Mouse (Mus musculus): ENCODE data around the gene Ttc39a. TPM values are rescaled to one million over a fixed set of nuclear protein-coding genes. Genes with fewer than 3 reads are reported as not detected.

Gene Ttc39a
- 85.1 TPM for polyA plus RNA-seq (2014; fragmentation: Illumina TruSeq; extraction: RNeasy Lipid Tissue Mini Kit (QIAGEN cat#74804); ENCODE audit: low read depth, low replicate concordance)

DNA sequence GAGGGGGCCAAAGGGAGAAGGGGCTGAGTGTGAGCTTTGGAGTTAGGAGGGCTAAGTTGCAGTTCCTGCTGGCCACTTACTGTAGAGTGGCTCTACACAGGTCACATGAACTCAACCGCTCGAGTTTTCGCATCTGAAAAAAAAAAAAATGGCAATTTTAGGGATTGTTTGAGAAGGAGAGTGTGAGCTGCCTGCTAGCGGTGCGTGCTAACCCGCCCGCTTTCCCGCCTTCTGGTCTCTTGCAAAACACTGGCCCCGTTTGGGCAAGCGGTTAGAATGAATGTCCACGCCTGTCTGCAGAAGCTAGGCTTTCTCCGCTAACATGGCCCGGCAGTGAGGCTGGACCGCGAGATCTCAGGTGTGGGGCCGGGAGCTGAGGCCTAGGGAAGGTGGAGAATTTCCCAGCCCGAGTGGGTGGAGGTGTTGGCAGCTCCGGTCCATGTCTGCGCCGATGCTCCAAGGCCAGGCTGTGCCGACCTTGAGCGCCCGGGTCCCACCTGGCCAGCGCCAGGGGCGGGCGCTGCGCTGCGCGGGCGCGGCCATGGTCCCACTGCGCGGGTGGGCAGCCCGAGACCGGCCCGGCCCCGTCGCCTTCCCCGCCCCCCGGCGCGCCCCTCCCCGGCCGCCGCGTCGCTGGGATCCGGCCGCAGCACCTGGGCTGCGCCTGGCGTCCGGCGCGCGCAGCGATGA lies at the start of gene Ttc39a:
TSS of gene Ttc39a (plus strand) at position 138 of the 690 bp plus-strand sequence.

DNA sequence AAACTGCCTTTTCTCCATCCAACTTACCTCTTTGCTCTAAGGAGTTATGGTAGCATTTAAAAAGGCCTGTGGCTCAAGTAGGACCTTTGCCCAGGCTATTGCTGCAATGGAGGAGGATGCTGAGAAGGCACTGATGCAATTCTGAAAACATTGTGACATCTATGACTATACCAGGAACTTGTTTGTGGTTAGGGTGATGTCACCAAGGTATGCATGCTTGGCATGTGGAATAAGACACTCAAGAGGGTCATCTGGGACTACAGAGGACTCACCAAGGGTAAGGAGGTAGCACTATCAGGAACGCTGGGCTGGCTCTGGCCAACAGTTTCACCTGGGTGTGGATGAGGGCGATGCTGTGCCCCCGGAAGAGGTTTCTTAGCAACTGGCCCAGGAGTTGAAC lies 78.2 kb downstream of the Ttc39a start, which contains the start of gene Rnf11:
TSS of gene Rnf11 (minus strand) at position 108 of the 400 bp plus-strand sequence.

Other genes with a start within 250 kb of the Ttc39a start
- gene Osbpl9, start 204.4 kb upstream of the Ttc39a start, polyA plus RNA-seq (2014; fragmentation: Illumina TruSeq; extraction: RNeasy Lipid Tissue Mini Kit (QIAGEN cat#74804); ENCODE audit: low read depth, low replicate concordance): 178 TPM
- gene Calr4, start 172.1 kb upstream of the Ttc39a start, polyA plus RNA-seq (2014; fragmentation: Illumina TruSeq; extraction: RNeasy Lipid Tissue Mini Kit (QIAGEN cat#74804); ENCODE audit: low read depth, low replicate concordance): 12.9 TPM
- 211 TPM for gene Eps15, start 126.4 kb upstream of the Ttc39a start, polyA plus RNA-seq (2014; fragmentation: Illumina TruSeq; extraction: RNeasy Lipid Tissue Mini Kit (QIAGEN cat#74804); ENCODE audit: low read depth, low replicate concordance)
- gene Rnf11, start 78.1 kb downstream of the Ttc39a start, polyA plus RNA-seq (2014; fragmentation: Illumina TruSeq; extraction: RNeasy Lipid Tissue Mini Kit (QIAGEN cat#74804); ENCODE audit: low read depth, low replicate concordance): 90.3 TPM
- gene 4930522H14Rik, start 124.7 kb downstream of the Ttc39a start, polyA plus RNA-seq (2014; fragmentation: Illumina TruSeq; extraction: RNeasy Lipid Tissue Mini Kit (QIAGEN cat#74804); ENCODE audit: low read depth, low replicate concordance): 267 TPM

Measured in testis, adult 10 weeks (tissue).